Mouse (Mus musculus) liver, embryonic 14 days (tissue): ENCODE data around the gene Stk24. TPM values are rescaled to one million over a fixed set of nuclear protein-coding genes. Genes with fewer than 3 reads are reported as not detected.

Experiments
- polyA plus RNA-seq: library from polyadenylated mRNA; depleted of rRNA; stranded (reverse); fragments of >200 nt; gene quantifications from 2 replicates; pipeline ENCODE4 v1.2.3, GENCODE M21; 2012; rRNA removed

Stk24 gene
- polyA plus RNA-seq: 21.1 and 24.1 TPM in 2 replicates

GRCm38 (mm10) chr14:121379827-121380145 lies at the start of gene Stk24:
Gene Stk24 (minus strand): TSS chr14:121380011.

Other genes starting within 250 kb of the Stk24 start
- 0.01 TPM in 1 of 2 replicates, not detected in the other for gene Slc15a1, start 125.2 kb upstream of the Stk24 start, polyA plus RNA-seq